Mouse (Mus musculus) ES-Bruce4 (cell line): ENCODE measurements around the gene Gm20828. TPM values are rescaled to one million over a fixed set of nuclear protein-coding genes. Genes with fewer than 3 reads are reported as not detected.
"Not testable (repeated sequence)": the region's sequence is repeated elsewhere in the genome, so short reads cannot be mapped to it uniquely, and the experiment has no call there.

Source experiments
- H3K27ac ChIP-seq: 2 replicates; pipeline ENCODE4 v1.5.1; 2012; ENCODE audit warnings: low read length, inconsistent platforms; ENCODE audit not compliant: insufficient read depth
- H3K27me3 ChIP-seq: 2 replicates; pipeline ENCODE4 v1.6.1; 2012; ENCODE audit warnings: mild to moderate bottlenecking, low read length, inconsistent platforms; ENCODE audit not compliant: control insufficient read depth, poor library complexity, insufficient read depth, severe bottlenecking
- H3K36me3 ChIP-seq: 2 replicates; pipeline ENCODE4 v1.6.1; 2012; ENCODE audit warnings: inconsistent platforms, mild to moderate bottlenecking, low read length, moderate library complexity; ENCODE audit not compliant: control insufficient read depth, poor library complexity, insufficient read depth, severe bottlenecking
- H3K4me1 ChIP-seq: one replicate; pipeline ENCODE4 v1.8.1; 2011; ENCODE audit warnings: low read length; ENCODE audit not compliant: control insufficient read depth, insufficient read depth
- H3K4me3 ChIP-seq: 2 replicates; pipeline ENCODE4 v1.5.1; 2011; ENCODE audit warnings: low read depth, mild to moderate bottlenecking, low read length
- H3K9ac ChIP-seq: 2 replicates; pipeline ENCODE4 v1.6.1; 2012; ENCODE audit warnings: low read depth, mild to moderate bottlenecking, inconsistent platforms; ENCODE audit not compliant: poor library complexity, severe bottlenecking
- H3K9me3 ChIP-seq: replicated peaks from 2 replicates; pipeline ENCODE4 v1.6.1; 2012; ENCODE audit warnings: mild to moderate bottlenecking, low read length, inconsistent platforms; ENCODE audit not compliant: control insufficient read depth, poor library complexity, insufficient read depth, severe bottlenecking
- polyA plus RNA-seq: library from polyadenylated mRNA; stranded (reverse); fragments of >200 nt; gene quantifications from 2 replicates; pipeline ENCODE4 v1.2.4, GENCODE M21; 2011; ENCODE audit warnings: low read depth; ENCODE audit not compliant: missing spikeins, insufficient read depth, insufficient read length

The Gm20828 gene
- polyA plus RNA-seq, result not detected in 2 replicates

GRCm38 (mm10) chrY:11199274-11199673 is at the start of gene Gm20828:
Gene Gm20828 (minus strand): TSS chrY:11199374.
- H3K4me1 ChIP-seq, H3K9ac ChIP-seq, H3K4me3 ChIP-seq, H3K9me3 ChIP-seq, H3K27ac ChIP-seq, H3K36me3 ChIP-seq, H3K27me3 ChIP-seq: not testable (repeated sequence)
